Mouse (Mus musculus) olfactory bulb, adult 2 months (tissue): ENCODE measurements around the gene Col11a2.

Experiments
- CTCF ChIP-seq: fragments of 200-500 bp; IDR thresholded peaks from 2 replicates; pipeline ENCODE4 v1.5.1; 2012; ENCODE audit warnings: low read depth, mild to moderate bottlenecking, low read length, moderate library complexity; ENCODE audit not compliant: insufficient read depth
- POLR2A ChIP-seq: fragments of 200-500 bp; IDR thresholded peaks from 2 replicates; pipeline ENCODE4 v1.6.1; 2012; ENCODE audit warnings: mild to moderate bottlenecking, low read depth, low read length, moderate library complexity; ENCODE audit not compliant: insufficient read depth

GRCm38 (mm10) chr17:34006570-34006969 is 32.7 kb upstream of the Col11a2 start:
- TF ChIP-seq POLR2A = no peak
- no peak for TF ChIP-seq CTCF
